21 mouse cellular contexts compared by ENCODE assay signal in genomic region chr3:148934279-148934678, GRCm38 (mm10). TPM values are rescaled to one million over a fixed set of nuclear protein-coding genes. Genes with fewer than 3 reads are reported as not detected.
DNase-seq lines count a peak whose midpoint lies in the region; ATAC-seq lines count a peak whose summit lies in the region.
"Had no signal": no experiment of that assay in that cellular context is flagged by ENCODE, and none has a peak within 500 bp of the region (broad histone marks: within the 10 kb centered on the region; RNA-seq: fewer than 3 reads in every experiment).

No protein-coding gene starts in this region.

- peak overlapping the region; percentile 65 for H3K27ac ChIP-seq in forebrain, embryonic 14.5 days (ENCODE audit: low read depth, low read length)
- no peak overlapping the region for H3K27ac ChIP-seq in forebrain, embryonic 12.5 days
- H3K27ac ChIP-seq in heart, embryonic 12.5 days (ENCODE audit: poor library complexity, severe bottlenecking) = peak overlapping the region; percentile 16; the same call in 1 of the 2 replicates
- H3K27ac ChIP-seq in heart, embryonic 10.5 days = no peak overlapping the region
- peak overlapping the region; percentile 75 for H3K27ac ChIP-seq in forebrain, embryonic 16.5 days (ENCODE audit: low read length)
- H3K27ac ChIP-seq in hindbrain, embryonic 13.5 days = no peak overlapping the region
- H3K27ac ChIP-seq: heart, embryonic 15.5 days; hindbrain, embryonic 15.5 days; kidney, postnatal 0 days had no signal

- no peak overlapping the region for H3K9ac ChIP-seq in forebrain, embryonic 14.5 days (ENCODE audit: low read length)
- no peak overlapping the region for H3K9ac ChIP-seq in forebrain, embryonic 12.5 days
- no peak overlapping the region for H3K9ac ChIP-seq in heart, embryonic 12.5 days
- H3K9ac ChIP-seq in forebrain, embryonic 16.5 days (replicated peaks; ENCODE audit: low read depth, low read length) = no peak overlapping the region
- no peak overlapping the region for H3K9ac ChIP-seq in hindbrain, embryonic 13.5 days
- H3K9ac ChIP-seq: heart, embryonic 15.5 days; hindbrain, embryonic 15.5 days had no signal

- WGBS in forebrain, embryonic 14.5 days = 73% methylated on average over 5 of the region's 5 CpGs
- WGBS in forebrain, embryonic 12.5 days = 80% methylated on average over 5 of the region's 5 CpGs
- WGBS in heart, embryonic 12.5 days = 72% methylated on average over 5 of the region's 5 CpGs
- 85% methylated on average over 5 of the region's 5 CpGs for WGBS in heart, embryonic 10.5 days
- WGBS in forebrain, embryonic 16.5 days = 66% methylated on average over 5 of the region's 5 CpGs
- WGBS in hindbrain, embryonic 13.5 days = 91% methylated on average over 5 of the region's 5 CpGs

- no peak overlapping the region for H3K4me3 ChIP-seq in forebrain, embryonic 14.5 days (ENCODE audit: low read depth, low read length)
- H3K4me3 ChIP-seq in forebrain, embryonic 12.5 days (replicated peaks) = no peak overlapping the region
- no peak overlapping the region for H3K4me3 ChIP-seq in heart, embryonic 12.5 days
- no peak overlapping the region for H3K4me3 ChIP-seq in heart, embryonic 10.5 days
- no peak overlapping the region for H3K4me3 ChIP-seq in forebrain, embryonic 16.5 days (replicated peaks; ENCODE audit: low read length)
- no peak overlapping the region for H3K4me3 ChIP-seq in hindbrain, embryonic 13.5 days
- H3K4me3 ChIP-seq: heart, embryonic 15.5 days; hindbrain, embryonic 15.5 days had no signal

- H3K4me2 ChIP-seq in forebrain, embryonic 14.5 days (ENCODE audit: low read length) = no peak overlapping the region
- no peak overlapping the region for H3K4me2 ChIP-seq in forebrain, embryonic 12.5 days
- H3K4me2 ChIP-seq in heart, embryonic 12.5 days = no peak overlapping the region
- no peak overlapping the region for H3K4me2 ChIP-seq in forebrain, embryonic 16.5 days (ENCODE audit: low read length)
- H3K4me2 ChIP-seq in hindbrain, embryonic 13.5 days = no peak overlapping the region
- H3K4me2 ChIP-seq: heart, embryonic 15.5 days; hindbrain, embryonic 15.5 days had no signal

- H3K36me3 ChIP-seq in forebrain, embryonic 14.5 days (ENCODE audit: control insufficient read depth, insufficient read depth, low read length) = no peaks in the 10 kb centered on the region
- no peaks in the 10 kb centered on the region for H3K36me3 ChIP-seq in forebrain, embryonic 12.5 days (replicated peaks)
- H3K36me3 ChIP-seq in heart, embryonic 12.5 days = 0 out of 2 replicates have a peak, but pooled peaks cover 4% of the 10 kb centered on the region
- H3K36me3 ChIP-seq in heart, embryonic 10.5 days = 0 out of 2 replicates have a peak, but pooled peaks cover 2% of the 10 kb centered on the region
- no peaks in the 10 kb centered on the region for H3K36me3 ChIP-seq in forebrain, embryonic 16.5 days (ENCODE audit: control insufficient read depth, insufficient read depth)
- no peaks in the 10 kb centered on the region for H3K36me3 ChIP-seq in hindbrain, embryonic 13.5 days
- H3K36me3 ChIP-seq: heart, embryonic 15.5 days; hindbrain, embryonic 15.5 days had no signal

- no peaks in the 10 kb centered on the region for H3K27me3 ChIP-seq in forebrain, embryonic 14.5 days (replicated peaks; ENCODE audit: control insufficient read depth, insufficient read depth, low read length)
- H3K27me3 ChIP-seq in forebrain, embryonic 12.5 days = no peaks in the 10 kb centered on the region
- no peaks in the 10 kb centered on the region for H3K27me3 ChIP-seq in heart, embryonic 12.5 days (replicated peaks)
- no peaks in the 10 kb centered on the region for H3K27me3 ChIP-seq in heart, embryonic 10.5 days (ENCODE audit: insufficient read depth, poor library complexity, severe bottlenecking)
- no peaks in the 10 kb centered on the region for H3K27me3 ChIP-seq in forebrain, embryonic 16.5 days (replicated peaks; ENCODE audit: control insufficient read depth, insufficient read depth, low read length)
- H3K27me3 ChIP-seq in hindbrain, embryonic 13.5 days = no peaks in the 10 kb centered on the region
- H3K27me3 ChIP-seq: heart, embryonic 15.5 days; hindbrain, embryonic 15.5 days had no signal

- H3K4me1 ChIP-seq in forebrain, embryonic 14.5 days (ENCODE audit: control insufficient read depth, insufficient read depth, low read length) = peaks cover 14% of the 10 kb centered on the region; the same call in 1 of the 2 replicates
- H3K4me1 ChIP-seq in forebrain, embryonic 12.5 days = peaks cover 11% of the 10 kb centered on the region
- H3K4me1 ChIP-seq in heart, embryonic 12.5 days (replicated peaks) = peaks cover 27% of the 10 kb centered on the region
- H3K4me1 ChIP-seq in heart, embryonic 10.5 days = peaks cover 30% of the 10 kb centered on the region
- H3K4me1 ChIP-seq in forebrain, embryonic 16.5 days (replicated peaks; ENCODE audit: control insufficient read depth, insufficient read depth, low read length) = peaks cover 22% of the 10 kb centered on the region
- peaks cover 20% of the 10 kb centered on the region for H3K4me1 ChIP-seq in hindbrain, embryonic 13.5 days (replicated peaks)

- H3K9me3 ChIP-seq in forebrain, embryonic 14.5 days (replicated peaks; ENCODE audit: control insufficient read depth, low read length) = no peaks in the 10 kb centered on the region
- no peaks in the 10 kb centered on the region for H3K9me3 ChIP-seq in forebrain, embryonic 12.5 days
- no peaks in the 10 kb centered on the region for H3K9me3 ChIP-seq in heart, embryonic 12.5 days (replicated peaks)
- H3K9me3 ChIP-seq in heart, embryonic 10.5 days = no peaks in the 10 kb centered on the region
- no peaks in the 10 kb centered on the region for H3K9me3 ChIP-seq in forebrain, embryonic 16.5 days (ENCODE audit: control insufficient read depth, low read length)
- H3K9me3 ChIP-seq in hindbrain, embryonic 13.5 days = no peaks in the 10 kb centered on the region
- H3K9me3 ChIP-seq: heart, embryonic 15.5 days; hindbrain, embryonic 15.5 days had no signal

- no peak for ATAC-seq in forebrain, embryonic 14.5 days
- no peak for ATAC-seq in forebrain, embryonic 12.5 days (ENCODE audit: low FRiP score)
- no peak for ATAC-seq in heart, embryonic 12.5 days (ENCODE audit: insufficient number of reproducible peaks, low FRiP score)
- ATAC-seq in forebrain, embryonic 16.5 days = no peak
- no peak for ATAC-seq in hindbrain, embryonic 13.5 days (ENCODE audit: low FRiP score)
- no peak for ATAC-seq in cerebellum, adult (ENCODE audit: insufficient number of reproducible peaks, low FRiP score, low TSS enrichment)
- ATAC-seq: CD4-positive, CD25-positive, alpha-beta regulatory T cell, adult 4 months; intestine, postnatal 0 days had no signal

- DNase-seq in forebrain, embryonic 14.5 days (ENCODE audit: low spot score) = no peak
- no peak for DNase-seq in heart, embryonic 10.5 days (ENCODE audit: low spot score)
- peak; percentile 55 for DNase-seq in 416B (ENCODE audit: low read depth)
- DNase-seq: adrenal gland, adult 2 months; adrenal gland, postnatal 14 days; cerebellum, adult 18-20 months; cerebellum, adult 9-10 months; gastrocnemius, postnatal 10 days; gastrocnemius, postnatal 36 days; heart, postnatal 14 days; kidney, adult 2 months had no signal

RNA-seq across cellular contexts. Expression of gene Adgrl2, which starts 56.1 kb away (rescaled TPM):
- 69.4 and 92.3 TPM in 2 replicates for polyA plus RNA-seq in forebrain, embryonic 14.5 days (2014; fragmentation: Nextera tagmentation; extraction: Ambion mirVana)
- 103 and 104 TPM in 2 replicates for polyA plus RNA-seq in forebrain, embryonic 12.5 days (2016; fragmentation: Nextera tagmentation; extraction: Ambion mirVana)
- polyA plus RNA-seq in heart, embryonic 12.5 days (2016; fragmentation: Nextera tagmentation; extraction: Ambion mirVana) = 48.1 and 52.2 TPM in 2 replicates
- 36.3 and 45.0 TPM in 2 replicates for polyA plus RNA-seq in heart, embryonic 10.5 days (2016; fragmentation: Nextera tagmentation; extraction: Ambion mirVana)
- 132 and 139 TPM in 2 replicates for polyA plus RNA-seq in forebrain, embryonic 16.5 days (2015; fragmentation: Nextera tagmentation; extraction: Ambion mirVana)
- polyA plus RNA-seq in hindbrain, embryonic 13.5 days (2015; fragmentation: Nextera tagmentation; extraction: Ambion mirVana) = 109 and 116 TPM in 2 replicates
- polyA plus RNA-seq: CD4-positive, CD25-positive, alpha-beta regulatory T cell, adult 4 months had no signal

Comparison
In these comparisons a context has a peak if more than half of its experiments do, and no peak if none do; other contexts are left out.
1. H3K27ac ChIP-seq: peak in forebrain, embryonic 14.5 days (single experiment), heart, embryonic 12.5 days (single experiment) and forebrain, embryonic 16.5 days (single experiment); none in forebrain, embryonic 12.5 days (single experiment), heart, embryonic 10.5 days (single experiment) and hindbrain, embryonic 13.5 days (single experiment).